Mouse (Mus musculus): ENCODE results near the gene Bicra. TPM values are rescaled to one million over a fixed set of nuclear protein-coding genes. Genes with fewer than 3 reads are reported as not detected.

Bicra gene
- total and polyA plus RNA-seq, 3 experiments: 0.32 to 10.2 (median 2.2) TPM

DNA sequence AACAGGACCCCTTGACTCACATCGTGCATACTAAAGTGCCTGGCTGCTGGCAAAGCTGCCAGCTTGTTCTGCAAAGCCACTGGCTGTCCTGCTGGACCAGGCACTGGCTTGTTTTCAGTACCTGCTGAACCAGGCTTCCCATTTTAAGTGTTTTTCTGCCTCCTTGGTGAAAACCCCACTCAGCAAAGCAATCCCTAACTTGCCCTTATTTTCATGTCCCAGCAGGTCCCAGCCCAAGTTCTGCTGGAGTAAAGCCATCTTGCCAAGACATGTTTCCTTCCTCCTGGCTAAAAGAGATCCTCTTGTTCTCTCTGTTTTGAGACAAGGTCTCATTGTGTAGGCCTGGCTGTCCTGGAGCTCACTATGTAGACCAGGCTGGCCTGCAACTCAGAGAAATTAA is 103.4 kb downstream of the Bicra start:
- DNase-seq (ENCODE audit: extremely low read depth): no peak
- Histone ChIP-seq H3K4me1 (ENCODE audit: control insufficient read depth in 1 of 2, insufficient read depth in 2 of 2) (peaks cover 16 to 44% of the 10 kb centered on the region in 2 experiments), H3K27me3 (replicated peaks) (no peaks in the 10 kb centered on the region), H3K36me3 (replicated peaks in 1 of 2; ENCODE audit: control insufficient read depth in 1 of 2, insufficient read depth in 1 of 2, low read length in 1 of 2) (peaks cover 49 to 56% of the 10 kb centered on the region in 2 experiments), H3K27ac (ENCODE audit: insufficient read depth, low read depth) (no peak overlapping the region), H3K4me2 (ENCODE audit: insufficient read depth, low read depth, poor library complexity, severe bottlenecking) (0 out of 2 replicates have a peak overlapping the region, but pooled peaks have one; percentile 11), H3K4me3 (replicated peaks in 1 of 3; ENCODE audit: low read depth in 2 of 3, low read length in 2 of 3, poor library complexity in 1 of 3) (peak overlapping the region in 1 of 3 experiments; percentile 3), H3K79me2 (replicated peaks; ENCODE audit: control insufficient read depth, extremely low read depth, insufficient read depth, poor library complexity, severe bottlenecking) (peaks cover 28% of the 10 kb centered on the region), H3K9ac (ENCODE audit: insufficient read depth, low read depth) (no peak overlapping the region), H3K9me3 (replicated peaks; ENCODE audit: low read length) (no peaks in the 10 kb centered on the region)
- dilution Hi-C loops (cut with MboI; ENCODE audit: extremely low pct_ligation_motif_present, extremely low pct_unique_long_range_greater_than_20kb, low sequenced_read_pairs): no loop called here
- TF ChIP-seq MEF2A (IDR thresholded peaks at IDR 0.05; ENCODE audit: borderline replicate concordance, low read depth, low read length): no peak
- no peak for TF ChIP-seq CTCF (conservative IDR thresholded peaks at IDR 0.05 in 1 of 2, IDR thresholded peaks at IDR 0.05 in 1 of 2; ENCODE audit: low read depth in 2 of 2, low read length in 2 of 2)
- no peak for TF ChIP-seq UBTF (IDR thresholded peaks at IDR 0.05; ENCODE audit: low read depth, low read length)
- no peak for TF ChIP-seq RCOR1 (conservative IDR thresholded peaks at IDR 0.05; ENCODE audit: low read depth, low read length)
- TF ChIP-seq MAX (IDR thresholded peaks at IDR 0.05; ENCODE audit: low read length): no peak
- TF ChIP-seq USF1 (IDR thresholded peaks at IDR 0.05; ENCODE audit: low read depth, low read length): no peak
- no peak for TF ChIP-seq ETS1 (conservative IDR thresholded peaks at IDR 0.05; ENCODE audit: low read depth, low read length)
- no peak for TF ChIP-seq MYC (IDR thresholded peaks at IDR 0.05; ENCODE audit: low read depth, low read length)
- no peak for TF ChIP-seq USF2 (conservative IDR thresholded peaks at IDR 0.05; ENCODE audit: low read depth, low read length)
- no peak for TF ChIP-seq CHD2 (IDR thresholded peaks at IDR 0.05; ENCODE audit: low read length)
- no peak for TF ChIP-seq MXI1 (IDR thresholded peaks at IDR 0.05; ENCODE audit: low read depth, low read length)
- TF ChIP-seq RAD21 (IDR thresholded peaks at IDR 0.05; ENCODE audit: low read depth, low read length): no peak
- TF ChIP-seq EP300 (IDR thresholded peaks at IDR 0.05; ENCODE audit: low read length): no peak
- TF ChIP-seq ELF1 (IDR thresholded peaks at IDR 0.05; ENCODE audit: low read depth, low read length): no peak
- TF ChIP-seq JUN (IDR thresholded peaks at IDR 0.05; ENCODE audit: insufficient read depth, low read depth, low read length): no peak
- no peak for TF ChIP-seq MAFK (IDR thresholded peaks at IDR 0.05; ENCODE audit: insufficient replicate concordance, low read length)
- no peak for TF ChIP-seq ZNF384 (IDR thresholded peaks at IDR 0.05; ENCODE audit: low read depth, low read length)
- in situ Hi-C loops (cut with MboI; ENCODE audit: low pct_ligation_motif_present, low pct_unique_long_range_greater_than_20kb, low sequenced_read_pairs): loop anchor here (25.0 kb wide), 1 partner anchor 843 kb away; the partner anchor contains the start of gene Slc1a5

DNA sequence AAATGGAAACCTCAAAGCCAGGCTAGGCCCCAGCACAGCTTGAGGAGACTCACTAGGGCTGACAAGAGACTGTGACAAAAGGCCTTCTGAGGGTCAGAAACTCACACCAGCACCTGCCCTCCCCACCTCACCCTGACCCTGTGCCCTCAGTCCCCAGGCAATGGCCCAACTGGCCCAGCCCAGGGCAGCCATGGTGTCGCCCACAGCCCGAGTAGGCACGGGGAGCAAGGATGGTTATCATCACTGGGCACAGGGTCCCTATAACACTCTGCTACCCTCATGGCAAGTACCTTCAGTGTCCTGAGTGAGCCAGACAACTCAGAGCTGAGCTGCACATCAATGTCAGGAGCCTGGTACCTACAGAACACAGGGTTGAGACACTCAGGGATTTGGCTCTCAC is 109.1 kb downstream of the Bicra start:
- DNase-seq (ENCODE audit: extremely low read depth): no peak
- Histone ChIP-seq H3K4me1 (ENCODE audit: control insufficient read depth in 1 of 2, insufficient read depth in 2 of 2) (peaks cover 0 to 2% of the 10 kb centered on the region in 2 experiments; a peak in 2 of 4 replicates), H3K27ac (ENCODE audit: insufficient read depth, low read depth) (no peak overlapping the region), H3K27me3 (replicated peaks) (no peaks in the 10 kb centered on the region), H3K4me2 (ENCODE audit: insufficient read depth, low read depth, poor library complexity, severe bottlenecking) (no peak overlapping the region), H3K4me3 (replicated peaks in 1 of 3; ENCODE audit: low read depth in 2 of 3, low read length in 2 of 3, poor library complexity in 1 of 3) (no peak overlapping the region), H3K9me3 (replicated peaks; ENCODE audit: low read length) (no peaks in the 10 kb centered on the region), H3K9ac (ENCODE audit: insufficient read depth, low read depth) (no peak overlapping the region), H3K36me3 (replicated peaks in 1 of 2; ENCODE audit: control insufficient read depth in 1 of 2, insufficient read depth in 1 of 2, low read length in 1 of 2) (peaks cover 63 to 84% of the 10 kb centered on the region in 2 experiments), H3K79me2 (replicated peaks; ENCODE audit: control insufficient read depth, extremely low read depth, insufficient read depth, poor library complexity, severe bottlenecking) (peaks cover 9% of the 10 kb centered on the region)
- dilution Hi-C loops (cut with MboI; ENCODE audit: extremely low pct_ligation_motif_present, extremely low pct_unique_long_range_greater_than_20kb, low sequenced_read_pairs): no loop called here
- TF ChIP-seq E2F4 (IDR thresholded peaks at IDR 0.05; ENCODE audit: insufficient replicate concordance, low read depth, low read length) (no peak), ZC3H11A (IDR thresholded peaks at IDR 0.05; ENCODE audit: low read depth, low read length) (no peak), MAZ (IDR thresholded peaks at IDR 0.05; ENCODE audit: low read depth, low read length) (no peak), UBTF (IDR thresholded peaks at IDR 0.05; ENCODE audit: low read depth, low read length) (no peak), TCF12 (IDR thresholded peaks at IDR 0.05; ENCODE audit: low read depth, low read length) (no peak), EP300 (IDR thresholded peaks at IDR 0.05; ENCODE audit: low read length) (no peak), MEF2A (IDR thresholded peaks at IDR 0.05; ENCODE audit: borderline replicate concordance, low read depth, low read length) (no peak), RCOR1 (conservative IDR thresholded peaks at IDR 0.05; ENCODE audit: low read depth, low read length) (no peak), SIN3A (IDR thresholded peaks at IDR 0.05; ENCODE audit: low read length) (no peak), ETS1 (conservative IDR thresholded peaks at IDR 0.05; ENCODE audit: low read depth, low read length) (no peak), NRF1 (IDR thresholded peaks at IDR 0.05; ENCODE audit: low read depth, low read length) (no peak)
- in situ Hi-C loops (cut with MboI; ENCODE audit: low pct_ligation_motif_present, low pct_unique_long_range_greater_than_20kb, low sequenced_read_pairs): loop anchor here (25.0 kb wide), 1 partner anchor 849 kb away; the partner anchor contains the start of gene Slc1a5
